8 mouse cellular contexts compared by ENCODE assay signal in genomic region chrX:94177715-94178340, GRCm38 (mm10). TPM values are rescaled to one million over a fixed set of nuclear protein-coding genes. Genes with fewer than 3 reads are reported as not detected.
DNase-seq lines count a peak whose midpoint lies in the region; ATAC-seq and TF ChIP-seq lines count a peak whose summit lies in the region.

No protein-coding gene starts in this region.

- H3K4me3 ChIP-seq in CH12.LX (replicated peaks in 1 of 3; ENCODE audit: low read depth in 2 of 3, low read length in 2 of 3, poor library complexity in 1 of 3) = peak overlapping the region; percentile 55 to 61 (median 59)
- peak overlapping the region; percentile 53 for H3K4me3 ChIP-seq in forebrain, embryonic 11.5 days (ENCODE audit: low read depth, low read length)
- H3K4me3 ChIP-seq in heart, postnatal 0 days (ENCODE audit: low read depth, low read length) = peak overlapping the region; percentile 65
- peak overlapping the region; percentile 76 for H3K4me3 ChIP-seq in liver, embryonic 16.5 days (ENCODE audit: low read depth, low read length)
- H3K4me3 ChIP-seq in neural tube, embryonic 13.5 days = peak overlapping the region; percentile 49
- peak overlapping the region; percentile 91 for H3K4me3 ChIP-seq in testis, adult 2 months (ENCODE audit: control insufficient read depth, low read depth, low read length)

- dilution Hi-C loops in CH12.LX (cut with MboI; ENCODE audit: extremely low pct_ligation_motif_present, extremely low pct_unique_long_range_greater_than_20kb, low sequenced_read_pairs) = no loop called here

- H3K4me1 ChIP-seq in CH12.LX (ENCODE audit: control insufficient read depth in 1 of 2, insufficient read depth in 2 of 2) = no peaks in the 10 kb centered on the region
- 0 out of 2 replicates have a peak, but pooled peaks cover 2% of the 10 kb centered on the region for H3K4me1 ChIP-seq in forebrain, embryonic 11.5 days (replicated peaks; ENCODE audit: control insufficient read depth, insufficient read depth, low read length)
- H3K4me1 ChIP-seq in heart, postnatal 0 days (ENCODE audit: control insufficient read depth, insufficient read depth) = no peaks in the 10 kb centered on the region
- peaks cover 2% of the 10 kb centered on the region for H3K4me1 ChIP-seq in liver, embryonic 16.5 days (ENCODE audit: control insufficient read depth, low read depth, low read length)
- H3K4me1 ChIP-seq in neural tube, embryonic 13.5 days (replicated peaks) = peaks cover 5% of the 10 kb centered on the region; the same call in 1 of the 2 replicates
- no peaks in the 10 kb centered on the region for H3K4me1 ChIP-seq in testis, adult 2 months (ENCODE audit: control insufficient read depth, insufficient read depth, low read length)

- peak; percentile 99 for ATAC-seq in forebrain, embryonic 11.5 days (replicated peaks; ENCODE audit: low FRiP score)
- peak; percentile 98 for ATAC-seq in heart, postnatal 0 days (ENCODE audit: insufficient read depth, low read depth)
- ATAC-seq in liver, embryonic 16.5 days (ENCODE audit: low read depth) = peak; percentile 97
- peak; percentile 100 for ATAC-seq in neural tube, embryonic 13.5 days (ENCODE audit: low read depth)

- H3K9ac ChIP-seq in CH12.LX (ENCODE audit: insufficient read depth, low read depth) = peak overlapping the region; percentile 51
- peak overlapping the region; percentile 65 for H3K9ac ChIP-seq in forebrain, embryonic 11.5 days (ENCODE audit: low read length)
- peak overlapping the region; percentile 60; the same call in 1 of the 2 replicates for H3K9ac ChIP-seq in heart, postnatal 0 days (replicated peaks; ENCODE audit: low read depth, low read length)
- peak overlapping the region; percentile 81 for H3K9ac ChIP-seq in liver, embryonic 16.5 days (ENCODE audit: low read depth, low read length)
- peak overlapping the region; percentile 69 for H3K9ac ChIP-seq in neural tube, embryonic 13.5 days

- in situ Hi-C loops in CH12.LX (cut with MboI; ENCODE audit: low pct_ligation_motif_present, low pct_unique_long_range_greater_than_20kb, low sequenced_read_pairs) = no loop called here

- peak overlapping the region; percentile 97 for H3K27ac ChIP-seq in CH12.LX (ENCODE audit: insufficient read depth, low read depth)
- H3K27ac ChIP-seq in forebrain, embryonic 11.5 days (ENCODE audit: low read depth, low read length) = peak overlapping the region; percentile 97
- peak overlapping the region; percentile 99 for H3K27ac ChIP-seq in heart, postnatal 0 days (ENCODE audit: low read depth)
- peak overlapping the region; percentile 99 for H3K27ac ChIP-seq in liver, embryonic 16.5 days (ENCODE audit: low read length)
- H3K27ac ChIP-seq in neural tube, embryonic 13.5 days (replicated peaks) = peak overlapping the region; percentile 97
- peak overlapping the region; percentile 91 for H3K27ac ChIP-seq in testis, adult 2 months (ENCODE audit: control insufficient read depth, insufficient read depth, low read depth, low read length)

- H3K4me2 ChIP-seq in CH12.LX (ENCODE audit: insufficient read depth, low read depth, poor library complexity, severe bottlenecking) = no peak overlapping the region
- H3K4me2 ChIP-seq in forebrain, embryonic 11.5 days (ENCODE audit: low read depth, low read length, severe bottlenecking) = peak overlapping the region; percentile 48
- peak overlapping the region; percentile 67 for H3K4me2 ChIP-seq in heart, postnatal 0 days (ENCODE audit: low read depth, low read length)
- H3K4me2 ChIP-seq in liver, embryonic 16.5 days (ENCODE audit: low read depth, low read length) = peak overlapping the region; percentile 79
- peak overlapping the region; percentile 57 for H3K4me2 ChIP-seq in neural tube, embryonic 13.5 days

- TF ChIP-seq RAD21 in CH12.LX (IDR thresholded peaks at IDR 0.05; ENCODE audit: low read depth, low read length) = no peak

- 1% methylated on average over 43 of the region's 55 CpGs for WGBS in forebrain, embryonic 11.5 days
- under 1% methylated on average over 41 of the region's 55 CpGs for WGBS in heart, postnatal 0 days
- under 1% methylated on average over 54 of the region's 55 CpGs for WGBS in liver, embryonic 16.5 days (ENCODE audit: insufficient replicate concordance)
- WGBS in neural tube, embryonic 13.5 days = under 1% methylated on average over 47 of the region's 55 CpGs

- peak; percentile 93 for DNase-seq in CH12.LX (ENCODE audit: extremely low read depth)
- peak; percentile 84 for DNase-seq in c-Kit-positive CD71-positive TER-119-negative erythroid progenitor cells, embryonic 14.5 days (ENCODE audit: low read depth)
- DNase-seq in forebrain, embryonic 11.5 days (ENCODE audit: low spot score) = peak; percentile 91
- peak; percentile 92 for DNase-seq in heart, postnatal 0 days (ENCODE audit: low spot score)
- peak; percentile 88 to 97 for DNase-seq in kidney, postnatal 4 days

- H3K9me3 ChIP-seq in CH12.LX (replicated peaks; ENCODE audit: low read length) = no peaks in the 10 kb centered on the region
- H3K9me3 ChIP-seq in forebrain, embryonic 11.5 days (ENCODE audit: control insufficient read depth, low read length) = no peaks in the 10 kb centered on the region
- no peaks in the 10 kb centered on the region for H3K9me3 ChIP-seq in heart, postnatal 0 days (replicated peaks; ENCODE audit: control insufficient read depth, low read length)
- no peaks in the 10 kb centered on the region for H3K9me3 ChIP-seq in liver, embryonic 16.5 days (replicated peaks; ENCODE audit: control insufficient read depth, low read length)
- H3K9me3 ChIP-seq in neural tube, embryonic 13.5 days = no peaks in the 10 kb centered on the region

- peak; percentile 81 for TF ChIP-seq POLR2A in CH12.LX (IDR thresholded peaks at IDR 0.05; ENCODE audit: low read depth, low read length)
- peak; percentile 59 for TF ChIP-seq POLR2A in testis, adult 2 months (IDR thresholded peaks at IDR 0.05; ENCODE audit: control insufficient read depth, low read depth, low read length)

- no peaks in the 10 kb centered on the region for H3K27me3 ChIP-seq in CH12.LX (replicated peaks)
- H3K27me3 ChIP-seq in forebrain, embryonic 11.5 days (ENCODE audit: control insufficient read depth, insufficient read depth, low read length) = peaks cover 16% of the 10 kb centered on the region
- no peaks in the 10 kb centered on the region; the same call in 1 of the 2 replicates for H3K27me3 ChIP-seq in heart, postnatal 0 days (ENCODE audit: control insufficient read depth, insufficient read depth, low read length)
- H3K27me3 ChIP-seq in liver, embryonic 16.5 days (ENCODE audit: control insufficient read depth, insufficient read depth, low read depth, low read length) = no peaks in the 10 kb centered on the region; the same call in 1 of the 2 replicates
- H3K27me3 ChIP-seq in neural tube, embryonic 13.5 days = peaks cover 64% of the 10 kb centered on the region
- H3K27me3 ChIP-seq in testis, adult 2 months (ENCODE audit: control insufficient read depth, insufficient read depth, low read length) = no peaks in the 10 kb centered on the region

- no peaks in the 10 kb centered on the region for H3K36me3 ChIP-seq in CH12.LX (replicated peaks in 1 of 2; ENCODE audit: control insufficient read depth in 1 of 2, insufficient read depth in 1 of 2, low read length in 1 of 2)
- no peaks in the 10 kb centered on the region for H3K36me3 ChIP-seq in forebrain, embryonic 11.5 days (ENCODE audit: control insufficient read depth, insufficient read depth, low read length)
- H3K36me3 ChIP-seq in heart, postnatal 0 days (replicated peaks; ENCODE audit: control insufficient read depth, insufficient read depth, low read length) = no peaks in the 10 kb centered on the region
- H3K36me3 ChIP-seq in liver, embryonic 16.5 days (ENCODE audit: control insufficient read depth, insufficient read depth) = no peaks in the 10 kb centered on the region
- no peaks in the 10 kb centered on the region for H3K36me3 ChIP-seq in neural tube, embryonic 13.5 days
- H3K36me3 ChIP-seq in testis, adult 2 months (ENCODE audit: control insufficient read depth, insufficient read depth, low read length) = no peaks in the 10 kb centered on the region

- TF ChIP-seq CTCF in CH12.LX (conservative IDR thresholded peaks at IDR 0.05 in 1 of 2, IDR thresholded peaks at IDR 0.05 in 1 of 2; ENCODE audit: low read depth in 2 of 2, low read length in 2 of 2) = no peak
- TF ChIP-seq CTCF in heart, postnatal 0 days (IDR thresholded peaks at IDR 0.05; ENCODE audit: low read depth) = no peak
- TF ChIP-seq CTCF in testis, adult 2 months (IDR thresholded peaks at IDR 0.05; ENCODE audit: control insufficient read depth, insufficient read depth, insufficient replicate concordance, low read depth, low read length) = no peak

- TF ChIP-seq EP300 in CH12.LX (IDR thresholded peaks at IDR 0.05; ENCODE audit: low read length) = no peak
- TF ChIP-seq EP300 in heart, postnatal 0 days (IDR thresholded peaks at IDR 0.05; ENCODE audit: low read depth) = no peak

- H3K79me2 ChIP-seq in CH12.LX (replicated peaks; ENCODE audit: control insufficient read depth, extremely low read depth, insufficient read depth, poor library complexity, severe bottlenecking) = no peaks in the 10 kb centered on the region

RNA-seq across cellular contexts. Expression of gene Eif2s3x, which starts 34.8 kb away (rescaled TPM):
- 130 and 154 TPM in 2 replicates for total RNA-seq in CH12.LX (2012; rRNA removed)
- 271 and 272 TPM in 2 replicates for total RNA-seq in CH12.LX (2014; rRNA removed)
- 243 and 244 TPM in 2 replicates for polyA plus RNA-seq in CH12.LX (2012; ENCODE audit: insufficient read length, low read depth)
- 127 and 132 TPM in 2 replicates for polyA plus RNA-seq in forebrain, embryonic 11.5 days (2014; fragmentation: Nextera tagmentation; extraction: Ambion mirVana)
- 123 and 172 TPM in 2 replicates for total RNA-seq in heart, postnatal 0 days (2014; rRNA removed; ENCODE audit: low replicate concordance)
- 43.7 and 49.4 TPM in 2 replicates for polyA plus RNA-seq in heart, postnatal 0 days (2015; fragmentation: Nextera tagmentation; extraction: Ambion mirVana)
- polyA plus RNA-seq in liver, embryonic 16.5 days (2015; fragmentation: Nextera tagmentation; extraction: Ambion mirVana) = 35.0 and 37.6 TPM in 2 replicates
- polyA plus RNA-seq in neural tube, embryonic 13.5 days (2015; fragmentation: Nextera tagmentation; extraction: Ambion mirVana) = 93.5 and 93.9 TPM in 2 replicates
- polyA plus RNA-seq in testis, adult 2 months (2012; rRNA removed) = 3.8 and 3.9 TPM in 2 replicates

RNA-seq across cellular contexts. Expression of gene Zfx, which starts 54.3 kb away (rescaled TPM):
- total RNA-seq in CH12.LX (2012; rRNA removed) = 16.4 and 17.3 TPM in 2 replicates
- 17.7 and 21.4 TPM in 2 replicates for total RNA-seq in CH12.LX (2014; rRNA removed)
- 13.5 and 14.3 TPM in 2 replicates for polyA plus RNA-seq in CH12.LX (2012; ENCODE audit: insufficient read length, low read depth)
- polyA plus RNA-seq in forebrain, embryonic 11.5 days (2014; fragmentation: Nextera tagmentation; extraction: Ambion mirVana) = 26.6 and 32.3 TPM in 2 replicates
- total RNA-seq in heart, postnatal 0 days (2014; rRNA removed; ENCODE audit: low replicate concordance) = 19.2 and 22.3 TPM in 2 replicates
- 15.5 and 16.5 TPM in 2 replicates for polyA plus RNA-seq in heart, postnatal 0 days (2015; fragmentation: Nextera tagmentation; extraction: Ambion mirVana)
- polyA plus RNA-seq in liver, embryonic 16.5 days (2015; fragmentation: Nextera tagmentation; extraction: Ambion mirVana) = 12.7 TPM in 2 replicates
- polyA plus RNA-seq in neural tube, embryonic 13.5 days (2015; fragmentation: Nextera tagmentation; extraction: Ambion mirVana) = 20.0 and 25.6 TPM in 2 replicates
- polyA plus RNA-seq in testis, adult 2 months (2012; rRNA removed) = 2.0 and 4.1 TPM in 2 replicates

RNA-seq across cellular contexts. Expression of gene Klhl15, which starts 56.6 kb away (rescaled TPM):
- total RNA-seq in CH12.LX (2012; rRNA removed) (5.3 and 7.9 TPM in 2 replicates), CH12.LX (2014; rRNA removed) (8.1 and 8.4 TPM in 2 replicates)
- 9.4 TPM in 2 replicates for polyA plus RNA-seq in CH12.LX (2012; ENCODE audit: insufficient read length, low read depth)
- 11.2 and 11.6 TPM in 2 replicates for polyA plus RNA-seq in forebrain, embryonic 11.5 days (2014; fragmentation: Nextera tagmentation; extraction: Ambion mirVana)
- 12.7 and 27.6 TPM in 2 replicates for total RNA-seq in heart, postnatal 0 days (2014; rRNA removed; ENCODE audit: low replicate concordance)
- 4.2 and 5.0 TPM in 2 replicates for polyA plus RNA-seq in heart, postnatal 0 days (2015; fragmentation: Nextera tagmentation; extraction: Ambion mirVana)
- polyA plus RNA-seq in liver, embryonic 16.5 days (2015; fragmentation: Nextera tagmentation; extraction: Ambion mirVana) = 3.2 and 3.5 TPM in 2 replicates
- polyA plus RNA-seq in neural tube, embryonic 13.5 days (2015; fragmentation: Nextera tagmentation; extraction: Ambion mirVana) = 7.8 and 8.7 TPM in 2 replicates
- 18.8 and 19.4 TPM in 2 replicates for polyA plus RNA-seq in testis, adult 2 months (2012; rRNA removed)

Comparison
In these comparisons a context has a peak if more than half of its experiments do, and no peak if none do; other contexts are left out.
1. Peak in every context shown above with its lines: DNase-seq, ATAC-seq, H3K4me3 ChIP-seq and H3K27ac ChIP-seq.